Mouse (Mus musculus): ENCODE measurements around the gene Mdga1. TPM values are rescaled to one million over a fixed set of nuclear protein-coding genes. Genes with fewer than 3 reads are reported as not detected.
A peak's percentile ranks its signal among the peaks of the same experiment; 100 is the strongest.

The Mdga1 gene
- polyA plus RNA-seq, 1 experiment: 4.0 TPM

- DNase-seq (ENCODE audit: low spot score): peak; percentile 34
Measured at GRCm38 (mm10) chr17:29886655-29887251, 83.1 kb downstream of the Mdga1 start.

GRCm38 (mm10) chr17:29886061-29886460, 83.8 kb downstream of the Mdga1 start:
- no peak for DNase-seq (ENCODE audit: low spot score)

GRCm38 (mm10) chr17:29884596-29884995, 85.3 kb downstream of the Mdga1 start:
- DNase-seq (ENCODE audit: low spot score): no peak

GRCm38 (mm10) chr17:29883351-29883750, 86.5 kb downstream of the Mdga1 start:
- no peak for DNase-seq (ENCODE audit: low spot score)

- peak; percentile 56 for DNase-seq (ENCODE audit: low spot score)
Measured at GRCm38 (mm10) chr17:29882885-29883284, 87.0 kb downstream of the Mdga1 start.

DNA sequence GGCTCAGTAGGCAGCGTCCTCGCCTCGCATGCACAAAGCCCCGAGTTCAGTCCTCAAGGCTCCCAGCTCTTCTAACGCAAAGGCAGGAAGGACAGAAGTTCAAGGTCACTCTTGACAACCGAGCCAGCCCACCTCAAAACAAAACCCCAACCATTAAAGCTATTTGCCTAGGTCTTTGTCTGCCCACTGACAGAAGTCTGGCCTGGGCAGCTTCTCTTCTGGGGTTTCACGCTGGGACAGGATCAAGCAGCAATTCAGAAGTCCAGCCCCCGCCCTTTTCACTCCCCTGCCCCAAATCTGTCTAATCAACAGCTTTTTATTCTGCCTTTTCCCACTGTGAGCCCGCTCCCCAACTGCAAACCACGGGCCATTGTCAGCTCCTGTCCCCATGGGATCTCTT, 89.6 kb downstream of the Mdga1 start:
- DNase-seq (ENCODE audit: low spot score): no peak

DNA sequence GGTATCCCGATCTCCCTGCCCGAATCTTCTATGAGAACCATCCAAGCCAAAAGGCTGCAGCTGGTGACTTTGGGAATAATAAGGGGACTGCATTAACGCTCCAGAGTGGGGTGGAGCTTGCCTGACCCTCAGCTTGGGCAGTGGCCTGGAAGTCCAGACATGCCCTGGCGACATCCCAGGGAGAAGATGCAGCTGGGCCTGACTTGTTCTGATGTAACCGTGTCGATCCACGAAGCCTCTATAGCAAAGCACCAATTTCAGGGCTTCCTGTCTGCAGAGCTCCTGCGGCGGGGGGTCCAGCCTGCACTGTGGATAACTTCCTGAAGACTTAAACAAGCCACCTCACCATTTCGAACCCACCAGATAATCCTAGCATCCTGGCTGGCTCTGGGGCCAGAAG, 90.9 kb downstream of the Mdga1 start:
- DNase-seq (ENCODE audit: low spot score): no peak

DNA sequence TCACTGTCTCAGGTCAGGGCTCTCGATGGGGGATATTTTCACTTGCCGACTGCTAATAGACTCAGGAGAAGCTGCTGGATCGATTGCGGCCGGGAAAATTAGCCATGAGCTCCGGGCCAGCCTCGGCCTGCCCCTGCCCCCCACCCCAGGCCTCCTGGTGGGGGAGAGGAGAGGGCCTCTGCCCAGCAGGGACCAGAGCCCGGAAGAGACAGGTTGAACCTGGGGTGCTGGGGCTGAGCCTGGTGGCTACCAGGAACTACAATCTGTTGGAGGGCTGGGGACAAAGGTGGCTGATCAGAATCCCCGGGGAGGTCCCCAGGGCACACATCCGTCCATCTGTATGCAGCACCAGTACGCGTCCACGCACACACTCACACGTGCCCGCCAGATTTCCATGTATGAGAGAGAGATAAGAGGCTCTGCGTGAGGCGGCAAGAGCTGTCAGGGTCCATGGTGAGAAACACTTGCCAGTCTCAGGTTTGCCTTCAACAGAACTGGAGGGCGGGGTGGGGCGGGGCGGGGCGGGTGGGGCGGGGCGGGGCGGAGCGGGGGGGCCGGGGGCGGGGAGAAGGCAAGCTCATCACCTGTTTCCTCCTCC, 95.7 kb downstream of the Mdga1 start:
- DNase-seq (ENCODE audit: low spot score): no peak

DNA sequence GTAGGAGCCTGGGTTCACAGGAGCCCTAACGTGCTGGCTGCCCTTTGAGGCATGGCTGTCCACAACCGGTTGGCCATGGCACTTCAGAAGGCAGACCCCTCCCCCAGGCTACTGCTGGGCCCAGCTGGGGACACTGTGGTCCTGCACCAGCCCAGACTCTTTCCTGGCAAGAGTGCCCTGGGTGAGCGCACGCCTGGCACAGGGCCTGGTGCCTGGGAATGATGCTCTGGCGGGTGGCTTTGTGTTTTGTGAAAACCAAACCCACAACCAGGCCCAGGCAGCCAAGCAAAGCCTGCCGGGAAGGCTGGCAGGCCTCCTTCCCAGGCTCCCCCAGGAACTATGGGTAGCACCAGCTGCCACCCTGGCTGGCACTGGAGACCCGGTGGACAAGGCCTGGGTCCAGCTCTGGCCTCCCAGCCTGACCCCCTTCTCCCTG, 96.3 kb downstream of the Mdga1 start:
- no peak for DNase-seq (ENCODE audit: low spot score)

- no peak for DNase-seq (ENCODE audit: low spot score)
Measured at GRCm38 (mm10) chr17:29870316-29870715, 99.6 kb downstream of the Mdga1 start.

DNA sequence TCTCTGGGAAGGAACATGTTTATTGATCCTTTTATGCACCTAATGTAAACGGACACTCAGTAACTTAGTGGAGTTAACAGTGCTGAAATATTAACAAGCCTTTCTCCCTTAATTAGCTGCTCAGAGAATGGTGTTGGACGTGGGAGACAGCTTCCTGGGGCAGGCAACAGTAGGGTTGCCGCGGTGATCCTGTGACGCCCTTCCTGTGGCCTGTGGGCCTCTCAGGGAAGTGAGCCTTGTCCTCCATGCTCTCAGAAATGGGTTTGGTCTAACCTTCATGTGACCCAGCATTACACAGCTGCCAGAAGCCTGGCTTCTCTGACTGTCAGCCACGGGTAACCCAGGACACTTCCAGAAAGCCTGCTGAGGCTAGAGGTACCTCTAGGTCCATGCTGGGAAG, 104.0 kb downstream of the Mdga1 start:
- no peak for DNase-seq (ENCODE audit: low spot score)

GRCm38 (mm10) chr17:29864440-29864839, 105.4 kb downstream of the Mdga1 start:
- no peak for DNase-seq (ENCODE audit: low spot score)

GRCm38 (mm10) chr17:29859788-29860283, 110.1 kb downstream of the Mdga1 start:
- no peak for DNase-seq (ENCODE audit: low spot score)

DNA sequence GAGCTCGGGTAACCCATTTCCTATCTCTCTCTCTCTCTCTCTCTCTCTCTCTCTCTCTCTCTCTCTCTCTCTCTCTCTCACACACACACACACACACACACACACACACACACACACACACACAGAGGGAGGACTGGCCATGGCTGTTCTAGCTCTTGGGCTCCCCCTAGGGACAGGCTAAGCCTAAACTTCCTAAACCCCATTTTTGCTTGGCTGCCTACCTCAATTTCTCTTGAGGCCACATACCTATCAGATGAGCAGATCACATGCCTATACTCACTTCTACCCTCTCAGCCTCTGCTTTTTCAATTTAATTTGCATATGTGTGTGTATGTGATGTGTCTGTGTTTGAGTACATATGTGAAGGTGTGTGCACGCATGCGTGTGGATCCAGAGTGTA, 111.1 kb downstream of the Mdga1 start:
- DNase-seq (ENCODE audit: low spot score): no peak

- no peak for DNase-seq (ENCODE audit: low spot score)
Measured at GRCm38 (mm10) chr17:29855702-29856580, 113.9 kb downstream of the Mdga1 start.

- DNase-seq (ENCODE audit: low spot score): no peak
Measured at GRCm38 (mm10) chr17:29854835-29855234, 115.1 kb downstream of the Mdga1 start.

GRCm38 (mm10) chr17:29854388-29854787, 115.5 kb downstream of the Mdga1 start:
- no peak for DNase-seq (ENCODE audit: low spot score)

DNA sequence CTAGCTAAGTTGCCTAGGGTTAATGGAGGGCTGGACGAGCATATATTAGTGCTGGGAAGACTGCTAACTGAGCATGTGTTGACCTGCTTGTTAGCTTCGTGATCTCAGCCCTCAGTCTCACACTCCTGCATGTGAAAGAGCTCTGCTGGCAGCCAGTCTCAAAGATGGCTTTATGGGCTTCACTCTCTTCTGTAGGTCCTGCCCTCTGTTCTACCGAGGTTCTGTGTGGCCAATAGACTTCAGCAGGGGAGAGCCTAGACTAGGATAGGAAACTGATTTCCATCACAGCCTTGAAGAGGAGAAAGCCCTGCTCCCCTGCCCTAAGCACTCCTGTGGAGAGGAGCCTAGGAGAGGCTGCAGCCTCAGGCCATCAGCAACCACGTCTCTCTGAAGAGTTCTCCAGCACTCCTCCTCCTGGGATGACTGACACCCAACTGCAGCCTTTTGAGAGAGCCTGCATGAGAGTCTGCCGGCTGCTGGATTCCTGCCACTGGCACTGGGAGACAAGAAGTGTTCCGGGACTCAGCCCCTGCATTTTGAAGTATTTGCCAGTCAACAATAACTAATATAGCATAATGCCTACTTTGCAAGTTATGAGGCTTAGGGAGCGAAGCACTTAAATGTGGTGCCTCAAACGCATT, 116.9 kb downstream of the Mdga1 start:
- no peak for DNase-seq (ENCODE audit: low spot score)

DNA sequence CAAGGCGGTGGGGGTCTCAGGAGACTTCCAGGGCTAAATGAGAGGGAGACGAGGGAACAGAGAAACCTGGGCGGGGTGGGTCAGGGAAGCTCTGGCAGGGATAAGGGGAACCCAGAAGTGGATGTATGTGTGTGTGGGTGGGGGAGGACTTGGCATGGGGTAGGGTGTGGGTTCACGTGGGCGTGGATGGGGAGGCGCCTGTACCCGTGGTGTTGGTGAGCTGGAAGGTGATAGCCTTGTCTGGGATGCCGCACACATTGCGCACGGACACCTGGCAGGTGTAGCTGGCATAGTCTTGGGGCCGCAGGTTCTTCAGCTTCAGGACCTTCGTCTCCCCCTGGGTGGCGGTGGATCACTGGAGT, 120.5 kb downstream of the Mdga1 start:
- DNase-seq (ENCODE audit: low spot score): no peak

DNA sequence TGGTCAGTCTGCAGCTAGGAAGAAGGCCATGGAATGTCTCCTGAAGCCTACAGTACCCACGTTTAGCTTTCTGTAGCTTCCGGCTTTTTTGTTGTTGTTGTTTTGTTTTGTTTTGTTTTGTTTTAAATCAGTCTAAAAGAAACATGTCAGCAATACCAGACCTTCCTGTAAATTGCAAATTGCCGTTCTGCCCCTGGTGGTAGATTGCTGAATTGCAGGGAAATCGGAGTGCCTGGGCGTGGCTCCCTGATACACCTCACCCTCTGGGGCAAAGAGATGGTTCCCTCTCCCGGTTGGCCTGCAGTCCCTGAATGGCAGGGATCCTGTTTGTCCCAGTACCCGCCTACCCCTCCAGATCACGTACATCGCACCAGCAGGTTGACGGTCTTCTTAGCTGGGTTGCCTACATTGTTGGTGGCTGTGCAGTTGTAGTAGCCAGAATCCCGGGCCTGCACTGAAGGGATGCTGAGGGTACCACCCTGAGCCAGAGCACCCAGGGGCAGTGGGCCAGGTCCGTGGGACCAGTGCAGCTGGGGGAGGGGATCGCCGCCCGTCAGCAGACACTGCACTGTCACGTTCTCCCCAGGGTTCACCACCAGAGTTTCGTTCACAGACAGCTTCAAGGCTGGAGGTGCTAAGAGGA, 121.0 kb downstream of the Mdga1 start:
- peak; percentile 36 for DNase-seq (ENCODE audit: low spot score)

DNA sequence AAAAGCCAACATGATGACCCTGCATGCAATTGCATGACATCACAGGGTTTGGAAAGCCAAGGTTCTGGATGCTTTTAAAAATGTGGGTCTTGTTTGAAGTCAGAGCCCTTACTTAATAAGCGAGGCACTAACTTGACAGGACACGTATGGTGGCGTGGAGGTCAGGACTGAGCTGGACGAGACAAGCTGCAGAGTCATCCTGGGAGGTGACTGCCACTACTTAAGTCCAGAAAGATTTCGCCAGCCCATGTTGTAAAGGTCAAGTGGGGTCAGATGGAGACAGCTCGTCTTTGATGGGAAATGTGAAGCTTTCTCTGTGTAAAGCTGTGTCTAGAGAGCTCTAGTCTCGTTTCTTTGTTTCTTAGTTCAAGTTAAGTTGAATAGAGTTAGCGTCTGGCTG, 122.6 kb downstream of the Mdga1 start:
- DNase-seq (ENCODE audit: low spot score): no peak

GRCm38 (mm10) chr17:29846284-29846683, 123.6 kb downstream of the Mdga1 start:
- no peak for DNase-seq (ENCODE audit: low spot score)
